Mouse (Mus musculus) lung, embryonic 14.5 days (tissue): ENCODE measurements at regions not wholly inside any gene's neighbourhood (a gene's known extent, or its start where the extent isn't known, plus 50 kb on each side); places are given as distances from the start of the nearest gene placed in this dataset.

Experiments
- ATAC-seq: fragments of 200-750 bp; cut with Nextera tagmentation; 2 replicates; pipeline ENCODE4 v1.8.0; 2017; ENCODE audit warnings: mild to moderate bottlenecking, moderate TSS enrichment, moderate library complexity; ENCODE audit not compliant: insufficient read depth
- DNase-seq: peaks from one replicate; pipeline ENCODE4 v3.0.0-alpha.2; 2015
- H3K27ac ChIP-seq: fragments of 300-500 bp; sonication (generic); 2 replicates; pipeline ENCODE4 v1.5.1; 2014; ENCODE audit warnings: low read depth, mild to moderate bottlenecking, moderate library complexity
- H3K27me3 ChIP-seq: fragments of 300-500 bp; sonication (generic); 2 replicates; pipeline ENCODE4 v1.6.1; 2014; ENCODE audit warnings: low read length, control low read depth; ENCODE audit not compliant: insufficient read depth
- H3K36me3 ChIP-seq: fragments of 300-500 bp; sonication (generic); 2 replicates; pipeline ENCODE4 v1.6.1; 2014; ENCODE audit warnings: control low read depth; ENCODE audit not compliant: insufficient read depth
- H3K4me1 ChIP-seq: fragments of 300-500 bp; sonication (generic); 2 replicates; pipeline ENCODE4 v1.6.1; 2014; ENCODE audit warnings: antibody characterized with exemption, control low read depth; ENCODE audit not compliant: insufficient read depth
- H3K4me2 ChIP-seq: fragments of 300-500 bp; sonication (generic); 2 replicates; pipeline ENCODE4 v1.6.1; 2014; ENCODE audit warnings: mild to moderate bottlenecking
- H3K4me3 ChIP-seq: fragments of 300-500 bp; sonication (generic); 2 replicates; pipeline ENCODE4 v1.5.1; 2014; ENCODE audit warnings: low read depth, low read length
- H3K9ac ChIP-seq: fragments of 300-500 bp; sonication (generic); 2 replicates; pipeline ENCODE4 v1.6.1; 2014
- H3K9me3 ChIP-seq: fragments of 300-500 bp; sonication (generic); 2 replicates; pipeline ENCODE4 v1.6.1; 2016; ENCODE audit warnings: low read depth, low read length, control low read depth
- CTCF ChIP-seq: IDR thresholded peaks from 2 replicates; pipeline ENCODE4 v1.5.1; 2016; ENCODE audit warnings: antibody characterized with exemption, low read depth
- WGBS: fragments of 180-500 bp; shearing (Covaris S2); extraction: QIAGEN DNeasy Blood & Tissue Kit; methylation state at CpG from one replicate; pipeline ENCODE4 v1.1.7; 2014; 5-methylcytosine and 5-hydroxymethylcytosine counted together

- Histone ChIP-seq H3K9ac (no peak overlapping the region), H3K27me3 (no peaks in the 10 kb centered on the region), H3K9me3 (no peaks in the 10 kb centered on the region), H3K4me2 (no peak overlapping the region), H3K4me1 (no peaks in the 10 kb centered on the region), H3K36me3 (no peaks in the 10 kb centered on the region), H3K4me3 (no peak overlapping the region), H3K27ac (no peak overlapping the region)
- TF ChIP-seq CTCF: no peak
- DNase-seq (no peak), ATAC-seq (no peak)
- WGBS: 81% methylated on average over 4 of the region's 4 CpGs
Observed at GRCm38 (mm10) chr3:19747361-19747760, 118.9 kb upstream of the 1700064H15Rik start.

- Histone ChIP-seq H3K4me2 (no peak overlapping the region), H3K36me3 (no peaks in the 10 kb centered on the region), H3K4me3 (no peak overlapping the region), H3K4me1 (no peaks in the 10 kb centered on the region), H3K9me3 (no peaks in the 10 kb centered on the region), H3K9ac (no peak overlapping the region), H3K27me3 (no peaks in the 10 kb centered on the region), H3K27ac (no peak overlapping the region)
- ATAC-seq (no peak), DNase-seq (no peak)
- 87% methylated on average over 3 of the region's 3 CpGs for WGBS
- no peak for TF ChIP-seq CTCF
Observed at GRCm38 (mm10) chr3:19751946-19752345, 123.5 kb upstream of the 1700064H15Rik start.

DNA sequence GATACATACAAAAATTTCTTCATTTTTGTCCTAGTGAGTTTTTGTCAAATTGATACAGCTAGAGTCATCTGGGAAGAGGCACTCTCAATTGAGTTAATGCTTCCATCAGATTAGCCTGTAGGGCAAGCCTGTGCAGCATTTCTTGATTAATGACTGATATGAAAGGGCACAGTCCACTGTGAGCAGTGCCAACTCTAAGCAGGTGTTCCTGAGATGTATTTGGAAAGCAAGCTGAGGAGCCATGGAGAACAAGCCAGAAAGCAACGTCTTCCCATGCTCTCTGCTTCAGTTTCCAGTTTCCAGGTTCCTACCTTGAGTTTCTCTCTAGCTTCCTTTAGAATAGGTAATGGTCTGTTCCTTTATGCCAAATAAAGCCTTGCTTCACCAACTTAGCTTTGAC lies 125.5 kb upstream of the 1700064H15Rik start:
- no peaks in the 10 kb centered on the region for H3K36me3 ChIP-seq
- no peak overlapping the region for H3K4me2 ChIP-seq
- 50% methylated on average over 1 of the region's 1 CpGs for WGBS
- H3K4me1 ChIP-seq: no peaks in the 10 kb centered on the region
- H3K27me3 ChIP-seq: no peaks in the 10 kb centered on the region
- no peak for DNase-seq
- no peak overlapping the region for H3K4me3 ChIP-seq
- H3K27ac ChIP-seq: no peak overlapping the region
- TF ChIP-seq CTCF: no peak
- ATAC-seq: no peak
- H3K9me3 ChIP-seq: no peaks in the 10 kb centered on the region
- no peak overlapping the region for H3K9ac ChIP-seq

- H3K36me3 ChIP-seq: no peaks in the 10 kb centered on the region
- no peak overlapping the region for H3K4me2 ChIP-seq
- DNase-seq (no peak), ATAC-seq (no peak)
- H3K27ac ChIP-seq: no peak overlapping the region
- H3K4me3 ChIP-seq: no peak overlapping the region
- no peaks in the 10 kb centered on the region for H3K27me3 ChIP-seq
- H3K9me3 ChIP-seq: no peaks in the 10 kb centered on the region
- TF ChIP-seq CTCF: no peak
- 60% methylated on average over 2 of the region's 2 CpGs for WGBS
- no peaks in the 10 kb centered on the region for H3K4me1 ChIP-seq
- H3K9ac ChIP-seq: no peak overlapping the region
Observed at GRCm38 (mm10) chr3:19754636-19755035, 126.2 kb upstream of the 1700064H15Rik start.

DNA sequence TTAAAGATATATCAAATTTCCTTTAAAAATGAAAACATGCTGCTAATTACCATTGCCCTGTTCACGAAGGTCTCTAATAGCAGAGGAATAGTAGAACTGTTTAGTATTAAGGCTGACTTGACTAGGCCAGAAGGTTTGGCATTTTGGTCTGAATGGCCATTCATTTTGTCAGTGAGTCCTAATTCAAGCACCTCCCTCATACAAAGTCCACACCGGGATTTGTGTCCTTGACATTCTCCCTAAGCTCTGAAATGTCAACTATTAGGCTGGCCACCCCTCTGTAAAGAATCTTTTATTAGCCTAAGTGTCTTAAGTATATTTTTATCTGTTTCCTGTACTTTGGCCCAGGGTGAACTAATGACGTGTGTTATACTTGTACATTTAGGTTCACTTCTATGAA lies 126.7 kb upstream of the 1700064H15Rik start:
- no peak for TF ChIP-seq CTCF
- ATAC-seq (no peak), DNase-seq (no peak)
- Histone ChIP-seq H3K4me2 (no peak overlapping the region), H3K9ac (no peak overlapping the region), H3K4me1 (no peaks in the 10 kb centered on the region), H3K27me3 (no peaks in the 10 kb centered on the region), H3K4me3 (no peak overlapping the region), H3K27ac (no peak overlapping the region), H3K9me3 (no peaks in the 10 kb centered on the region), H3K36me3 (no peaks in the 10 kb centered on the region)
- 60% methylated on average over 3 of the region's 3 CpGs for WGBS

GRCm38 (mm10) chr3:19798543-19799106 lies 158.2 kb upstream of the Cp start:
- no peak for DNase-seq
- no peak overlapping the region for H3K27ac ChIP-seq
- H3K27me3 ChIP-seq: no peaks in the 10 kb centered on the region

GRCm38 (mm10) chr3:19810034-19810433 lies 146.8 kb upstream of the Cp start:
- peak; percentile 14 for DNase-seq
- no peak overlapping the region for H3K4me2 ChIP-seq
- ATAC-seq: peak; percentile 47; the same call in 1 of the 2 replicates
- no peak for TF ChIP-seq CTCF
- no peaks in the 10 kb centered on the region for H3K4me1 ChIP-seq
- no peak overlapping the region for H3K4me3 ChIP-seq
- WGBS: 48% methylated on average over 3 of the region's 3 CpGs
- H3K9ac ChIP-seq: no peak overlapping the region
- H3K27ac ChIP-seq: no peak overlapping the region
- no peaks in the 10 kb centered on the region for H3K36me3 ChIP-seq
- H3K27me3 ChIP-seq: no peaks in the 10 kb centered on the region
- H3K9me3 ChIP-seq: no peaks in the 10 kb centered on the region

More at GRCm38 (mm10) chr3:19798543-19799106, 158.2 kb upstream of the Cp start:
- Histone ChIP-seq H3K4me3 (no peak overlapping the region), H3K4me1 (no peaks in the 10 kb centered on the region), H3K9me3 (no peaks in the 10 kb centered on the region), H3K36me3 (no peaks in the 10 kb centered on the region), H3K4me2 (no peak overlapping the region), H3K9ac (no peak overlapping the region)
- TF ChIP-seq CTCF: no peak
- ATAC-seq: no peak
- WGBS: 70% methylated on average over 1 of the region's 1 CpGs

DNA sequence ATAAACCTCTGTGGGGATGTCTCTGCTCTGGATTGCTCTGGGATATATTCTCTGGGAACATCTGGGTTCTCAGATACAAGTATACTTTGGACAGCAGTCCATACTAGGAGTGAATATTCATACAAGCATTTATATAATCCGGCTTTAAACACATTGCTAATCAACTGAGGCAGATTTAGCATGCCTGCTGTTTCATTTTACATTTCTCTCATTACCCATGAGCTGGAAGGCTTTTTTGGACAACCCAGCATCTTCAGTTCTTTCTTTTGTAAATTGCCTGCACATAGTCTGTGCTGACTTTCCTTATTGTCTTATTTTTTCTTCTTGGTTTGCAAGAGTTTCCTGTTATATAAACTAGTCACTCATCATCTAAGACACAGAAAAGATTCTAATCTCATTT lies 131.9 kb upstream of the Cp start:
- H3K27ac ChIP-seq: no peak overlapping the region
- DNase-seq (no peak), ATAC-seq (no peak)
- no peaks in the 10 kb centered on the region for H3K36me3 ChIP-seq
- no peak overlapping the region for H3K4me3 ChIP-seq
- H3K4me2 ChIP-seq: no peak overlapping the region
- 83% methylated on average over 1 of the region's 1 CpGs for WGBS
- H3K4me1 ChIP-seq: no peaks in the 10 kb centered on the region
- H3K9ac ChIP-seq: no peak overlapping the region
- no peak for TF ChIP-seq CTCF
- no peaks in the 10 kb centered on the region for H3K9me3 ChIP-seq
- no peaks in the 10 kb centered on the region for H3K27me3 ChIP-seq
